Mouse (Mus musculus) CD8-positive naive resting alpha-beta T cell, adult 2 months (primary cell): ENCODE data around the gene D7Ertd443e.

Experiments
- DNase-seq, 2 experiments: peaks; one replicate each; pipeline ENCODE4 v3.0.0; 2022; ENCODE audit warnings: low read depth in 2 of 2, low spot score in 2 of 2

D7Ertd443e gene

DNA sequence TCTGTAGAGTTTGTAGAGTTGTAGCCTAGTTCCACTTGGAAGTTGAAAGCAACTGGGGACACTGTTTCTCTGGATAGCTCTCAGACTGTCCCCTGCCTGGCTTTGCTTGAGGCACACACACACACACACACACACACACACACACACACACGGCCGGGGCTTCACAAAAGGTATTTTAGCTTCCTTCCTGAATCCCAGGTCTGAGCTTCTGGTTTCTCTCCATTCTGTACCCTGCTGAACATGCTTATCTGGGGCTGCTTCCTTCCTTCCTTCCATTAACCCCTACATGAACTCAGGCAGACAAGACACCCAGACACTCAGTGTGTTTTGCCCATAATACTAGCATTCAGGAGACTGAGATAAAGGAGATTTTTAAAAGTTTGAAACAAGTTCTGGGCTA is 155.6 kb downstream of the D7Ertd443e start:
- no peak for DNase-seq

DNA sequence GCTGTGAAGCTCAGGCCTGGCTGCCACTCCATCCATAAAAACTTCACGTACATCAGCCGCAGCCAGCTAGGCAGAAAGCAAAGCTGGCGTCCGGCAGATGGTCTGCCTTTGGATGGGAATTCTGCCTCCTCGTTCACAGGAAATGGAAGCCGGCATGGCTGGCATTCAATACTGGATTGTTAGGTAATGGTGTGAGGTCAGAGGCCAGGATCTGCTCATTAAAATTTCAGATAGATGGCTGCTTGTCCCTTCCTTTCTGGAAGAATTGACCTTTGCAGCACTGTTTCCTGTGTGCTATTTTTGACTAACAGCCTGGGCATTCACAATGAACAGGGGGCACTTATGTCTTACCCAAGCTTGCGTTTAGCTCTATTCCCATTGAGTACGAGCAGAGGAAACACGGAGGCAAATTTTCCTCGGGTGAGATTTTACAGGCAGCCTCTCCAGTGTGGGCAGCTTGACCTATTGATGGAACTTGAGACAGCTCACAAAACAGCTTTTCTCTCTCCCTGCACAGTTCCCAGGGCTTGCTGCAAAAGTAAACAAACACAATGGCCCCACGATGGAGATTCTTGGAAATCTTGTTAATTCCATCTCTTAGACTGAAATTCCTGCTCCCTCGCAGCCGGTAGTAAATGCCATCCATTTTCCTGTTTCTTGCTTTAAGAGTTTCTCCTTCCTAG is 157.5 kb downstream of the D7Ertd443e start:
- no peak for DNase-seq

- DNase-seq: no peak
These were observed 158.4 kb downstream of the D7Ertd443e start for GRCm38 (mm10) chr7:134227101-134227500.

DNA sequence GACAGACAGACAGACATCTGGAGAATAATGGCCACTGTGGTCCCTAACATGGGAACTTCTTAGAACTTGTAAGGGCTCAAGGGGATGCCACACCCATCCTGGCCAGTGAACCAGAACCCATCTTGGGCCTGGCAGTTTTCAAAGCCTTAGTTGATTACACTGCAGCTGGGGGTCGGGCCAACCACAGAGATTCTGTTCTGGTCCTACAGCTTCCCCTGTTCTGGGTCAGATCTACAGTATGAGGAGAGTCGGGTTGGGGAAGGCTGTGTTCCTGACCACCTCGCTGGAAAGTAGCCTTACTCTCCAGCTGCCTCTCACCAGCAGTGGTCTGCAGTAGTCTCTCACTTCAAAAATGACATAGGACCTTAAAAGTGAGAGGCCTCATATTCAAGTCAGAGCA is 159.2 kb downstream of the D7Ertd443e start:
- DNase-seq: no peak

- no peak for DNase-seq
These were observed 160.5 kb downstream of the D7Ertd443e start for GRCm38 (mm10) chr7:134224741-134225612.

GRCm38 (mm10) chr7:134224421-134224740 is 161.1 kb downstream of the D7Ertd443e start:
- no peak for DNase-seq

- DNase-seq: peak in 1 of 2 experiments; percentile 4
These were observed 161.9 kb downstream of the D7Ertd443e start for GRCm38 (mm10) chr7:134223444-134224161.
